Mouse (Mus musculus) G1E (cell line): ENCODE measurements around the gene Disc1. TPM values are rescaled to one million over a fixed set of nuclear protein-coding genes. Genes with fewer than 3 reads are reported as not detected.

Source experiments
- ATAC-seq: 2 replicates; pipeline ENCODE4 v1.8.0; 2016; ENCODE audit warnings: mild to moderate bottlenecking; ENCODE audit not compliant: insufficient number of reproducible peaks, poor library complexity, low FRiP score, severe bottlenecking; ENCODE audit errors: extremely low read depth
- DNase-seq: peaks from one replicate; pipeline ENCODE4 v3.0.0; 2012; ENCODE audit warnings: low spot score
- H3K27me3 ChIP-seq: 2 replicates; pipeline ENCODE4 v1.6.1; 2012; ENCODE audit warnings: mild to moderate bottlenecking, low read length, inconsistent platforms; ENCODE audit not compliant: insufficient read depth
- H3K36me3 ChIP-seq: replicated peaks from 2 replicates; pipeline ENCODE3; 2012; ENCODE audit warnings: mild to moderate bottlenecking, inconsistent platforms
- H3K4me1 ChIP-seq: 2 replicates; pipeline ENCODE4 v1.6.1; 2012; ENCODE audit warnings: low read depth, low read length, inconsistent platforms, mixed read lengths; ENCODE audit not compliant: insufficient read depth
- H3K4me3 ChIP-seq: 2 replicates; pipeline ENCODE4 v1.5.1; 2012; ENCODE audit warnings: low read depth, mild to moderate bottlenecking, inconsistent platforms, low read length, moderate library complexity, mixed read lengths
- H3K9me3 ChIP-seq: replicated peaks from 2 replicates; pipeline ENCODE4 v1.6.1; 2012; ENCODE audit warnings: inconsistent platforms
- CTCF ChIP-seq: IDR thresholded peaks from 2 replicates; pipeline ENCODE4 v1.5.1; 2012; ENCODE audit warnings: low read depth, low read length, inconsistent platforms, mixed read lengths
- GATA1 ChIP-seq: IDR thresholded peaks from 2 replicates; pipeline ENCODE4 v1.6.1; 2012; ENCODE audit warnings: borderline replicate concordance, low read length, inconsistent platforms, mixed read lengths
- GATA2 ChIP-seq: IDR thresholded peaks from 2 replicates; pipeline ENCODE4 v1.6.1; 2012; ENCODE audit warnings: low read depth, low read length, inconsistent platforms, borderline replicate concordance
- POLR2AphosphoS5 ChIP-seq: IDR thresholded peaks from 2 replicates; pipeline ENCODE4 v1.6.1; 2012; ENCODE audit warnings: low read depth, low read length, inconsistent platforms; ENCODE audit not compliant: insufficient replicate concordance
- TAL1 ChIP-seq: conservative IDR thresholded peaks from 2 replicates; pipeline ENCODE4 v1.6.1; 2012; ENCODE audit warnings: low read depth, low read length, inconsistent platforms, mixed read lengths
- polyA plus RNA-seq: library from polyadenylated mRNA; stranded (reverse); fragments of >175 nt; gene quantifications from 2 replicates; pipeline ENCODE4 v1.2.3, GENCODE M21; 2012
- total RNA-seq, 2 experiments: library from RNA; stranded (forward) in 1 of 2; stranded (reverse) in 1 of 2; fragments of 200-1000 nt in 1 of 2; fragments of >200 nt in 1 of 2; fragmentation: Nextera tagmentation in 1 of 2; gene quantifications; 2 replicates each; pipeline ENCODE4 v1.2.3; 2014 to 2017

Disc1 gene
- total and polyA plus RNA-seq, 3 experiments, result not detected

DNA sequence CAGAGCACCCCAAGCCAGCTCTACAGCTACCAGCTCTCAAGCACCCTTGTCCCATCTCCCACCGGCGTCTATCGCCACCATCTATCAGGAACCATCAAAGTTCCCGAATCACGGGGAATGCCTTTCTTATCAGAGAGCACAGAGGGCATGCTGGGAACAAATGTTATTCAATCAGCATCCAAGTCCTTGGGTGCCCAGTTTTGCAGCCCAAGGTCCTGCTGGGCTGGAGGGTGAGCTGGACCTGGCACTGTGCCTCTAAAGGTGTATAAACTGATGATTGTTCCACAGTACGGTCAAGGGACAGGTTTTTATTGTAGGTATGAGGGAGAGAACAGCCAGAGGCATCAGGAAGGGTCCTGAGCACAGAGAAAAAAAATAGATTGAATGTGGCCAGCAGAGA, 11.6 kb downstream of the Disc1 start:
- peaks cover 59% of the 10 kb centered on the region for H3K9me3 ChIP-seq
- no peak for TF ChIP-seq GATA2
- no peak for TF ChIP-seq TAL1
- TF ChIP-seq CTCF, result no peak
- no peak for TF ChIP-seq POLR2AphosphoS5
- no peak for TF ChIP-seq GATA1
- no peaks in the 10 kb centered on the region for H3K4me1 ChIP-seq
- no peaks in the 10 kb centered on the region for H3K36me3 ChIP-seq
- H3K27me3 ChIP-seq, result no peaks in the 10 kb centered on the region
- H3K4me3 ChIP-seq, result no peak overlapping the region
- no peak for DNase-seq
- ATAC-seq, result no peak

DNA sequence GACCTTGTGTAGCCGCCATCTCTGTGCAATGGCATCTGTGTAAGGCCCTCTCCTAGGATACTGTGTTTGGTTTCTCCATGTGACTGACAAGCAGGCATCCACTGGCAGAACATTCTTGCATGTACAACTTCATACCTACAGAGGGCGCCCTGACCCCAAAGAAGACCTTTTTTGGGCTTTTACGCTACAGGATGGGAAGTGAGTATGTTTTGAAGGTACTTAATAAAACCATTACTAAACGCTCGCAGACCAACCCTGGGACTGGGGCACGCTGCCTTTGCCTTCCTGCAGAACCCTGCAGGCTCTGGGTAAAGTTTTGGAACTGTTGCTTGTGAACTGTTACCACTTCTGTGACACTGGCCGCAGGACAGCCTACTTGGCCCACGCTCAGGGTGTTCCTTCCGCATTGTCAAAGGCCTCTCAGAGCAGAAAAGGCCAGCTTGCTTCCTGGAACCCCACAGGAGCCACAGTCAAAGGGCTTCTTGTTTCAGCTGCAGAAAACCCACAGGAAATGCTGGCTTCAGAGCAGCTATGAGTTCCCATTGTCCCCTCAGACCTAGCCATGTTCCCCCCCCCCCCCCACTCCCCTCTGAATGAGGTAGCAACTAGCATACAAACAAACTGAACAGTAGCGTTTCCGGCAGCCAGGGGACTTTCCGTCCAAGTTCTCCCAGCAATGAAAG, 13.1 kb downstream of the Disc1 start:
- no peak overlapping the region for H3K4me3 ChIP-seq
- H3K4me1 ChIP-seq, result no peaks in the 10 kb centered on the region
- peaks cover 52% of the 10 kb centered on the region for H3K9me3 ChIP-seq
- TF ChIP-seq CTCF (no peak), POLR2AphosphoS5 (no peak), TAL1 (no peak), GATA2 (no peak), GATA1 (no peak)
- no peak for DNase-seq
- H3K36me3 ChIP-seq, result no peaks in the 10 kb centered on the region
- H3K27me3 ChIP-seq, result no peaks in the 10 kb centered on the region
- no peak for ATAC-seq

DNA sequence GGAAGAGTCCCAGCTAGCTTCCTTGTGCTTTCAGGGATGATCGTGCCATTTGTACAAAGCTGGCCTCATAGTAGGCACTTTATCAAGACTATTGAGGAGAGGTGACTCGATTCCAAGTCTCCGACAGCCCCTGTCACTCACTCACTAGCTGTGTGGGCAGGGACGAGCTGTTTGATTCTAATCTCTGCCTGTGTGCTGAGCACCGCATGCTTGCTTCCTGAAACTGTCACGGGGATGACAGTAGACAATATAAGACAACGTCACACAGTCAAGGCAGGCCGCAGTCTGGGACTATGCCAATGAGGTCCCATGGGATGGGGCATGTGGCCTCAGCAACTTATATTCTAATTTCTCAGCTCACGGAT, 13.6 kb downstream of the Disc1 start:
- no peak for ATAC-seq
- no peak overlapping the region for H3K4me3 ChIP-seq
- H3K27me3 ChIP-seq, result no peaks in the 10 kb centered on the region
- H3K36me3 ChIP-seq, result no peaks in the 10 kb centered on the region
- no peaks in the 10 kb centered on the region for H3K4me1 ChIP-seq
- TF ChIP-seq TAL1 (no peak), GATA2 (no peak), POLR2AphosphoS5 (no peak), GATA1 (no peak), CTCF (no peak)
- no peak for DNase-seq
- H3K9me3 ChIP-seq, result peaks cover 52% of the 10 kb centered on the region

DNA sequence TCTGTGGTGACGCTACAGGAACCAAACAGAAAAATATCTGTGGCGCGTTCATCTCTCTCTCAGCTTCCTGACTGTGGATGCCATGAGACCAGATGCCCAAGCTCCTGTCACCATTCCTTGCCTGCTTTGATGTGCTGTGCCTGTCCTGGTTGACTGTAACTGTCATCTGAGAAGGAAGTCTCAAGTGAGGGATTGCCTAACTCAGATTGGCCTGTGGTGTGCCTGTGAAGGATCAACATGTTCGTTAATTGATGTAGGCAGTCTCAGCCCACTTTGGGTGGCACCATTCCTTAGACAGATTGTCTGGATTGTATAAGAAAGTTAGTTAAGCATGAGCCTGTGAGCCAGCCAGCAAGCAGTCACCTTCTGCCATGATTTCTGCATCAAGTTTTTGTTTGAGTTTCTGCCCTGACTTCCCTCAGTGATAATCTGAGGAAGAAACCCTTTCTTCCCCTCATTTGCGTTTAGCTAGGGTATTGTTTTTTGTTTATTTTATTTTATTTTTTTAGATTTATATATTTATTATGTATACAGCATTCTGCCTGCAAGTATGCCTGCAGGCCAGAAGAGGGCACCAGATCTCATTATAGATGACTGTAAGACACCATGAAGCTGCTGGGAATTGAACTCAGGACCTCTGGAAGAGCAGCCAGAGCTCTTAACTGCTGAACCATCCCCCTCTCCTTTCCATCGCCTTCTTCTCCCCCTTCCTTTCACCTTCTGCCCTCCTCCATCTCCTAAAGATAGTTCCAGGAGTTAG, 14.3 kb downstream of the Disc1 start:
- peaks cover 54% of the 10 kb centered on the region for H3K9me3 ChIP-seq
- no peaks in the 10 kb centered on the region for H3K36me3 ChIP-seq
- TF ChIP-seq TAL1, result no peak
- no peak for TF ChIP-seq GATA1
- no peak for TF ChIP-seq CTCF
- TF ChIP-seq POLR2AphosphoS5, result no peak
- TF ChIP-seq GATA2, result no peak
- H3K27me3 ChIP-seq, result no peaks in the 10 kb centered on the region
- no peak for ATAC-seq
- no peak overlapping the region for H3K4me3 ChIP-seq
- no peaks in the 10 kb centered on the region for H3K4me1 ChIP-seq
- DNase-seq, result no peak

DNA sequence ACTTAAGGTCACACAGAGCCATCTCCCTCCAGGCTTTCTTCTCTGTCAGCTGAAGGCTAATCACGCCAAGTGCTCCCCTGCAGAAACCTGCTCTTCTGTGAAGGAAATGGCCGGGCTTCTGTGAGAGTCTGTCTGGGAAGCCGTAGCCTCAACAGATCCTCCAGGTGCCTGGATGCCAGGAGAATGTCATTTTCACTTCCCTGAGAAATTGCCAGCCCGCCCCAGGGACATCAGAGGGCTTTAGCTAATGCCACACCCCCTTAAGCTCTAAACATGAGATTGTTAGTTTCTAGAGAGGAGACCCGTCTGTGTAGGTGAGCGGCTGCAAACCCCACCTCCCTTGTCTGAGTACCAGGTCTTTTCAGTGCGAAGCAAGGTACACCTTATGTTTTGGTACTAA, 15.3 kb downstream of the Disc1 start:
- H3K9me3 ChIP-seq, result peaks cover 64% of the 10 kb centered on the region
- DNase-seq (no peak), ATAC-seq (no peak)
- no peaks in the 10 kb centered on the region for H3K4me1 ChIP-seq
- no peaks in the 10 kb centered on the region for H3K36me3 ChIP-seq
- no peak overlapping the region for H3K4me3 ChIP-seq
- no peak for TF ChIP-seq GATA2
- no peak for TF ChIP-seq CTCF
- TF ChIP-seq TAL1, result no peak
- TF ChIP-seq POLR2AphosphoS5, result no peak
- no peak for TF ChIP-seq GATA1
- no peaks in the 10 kb centered on the region for H3K27me3 ChIP-seq

DNA sequence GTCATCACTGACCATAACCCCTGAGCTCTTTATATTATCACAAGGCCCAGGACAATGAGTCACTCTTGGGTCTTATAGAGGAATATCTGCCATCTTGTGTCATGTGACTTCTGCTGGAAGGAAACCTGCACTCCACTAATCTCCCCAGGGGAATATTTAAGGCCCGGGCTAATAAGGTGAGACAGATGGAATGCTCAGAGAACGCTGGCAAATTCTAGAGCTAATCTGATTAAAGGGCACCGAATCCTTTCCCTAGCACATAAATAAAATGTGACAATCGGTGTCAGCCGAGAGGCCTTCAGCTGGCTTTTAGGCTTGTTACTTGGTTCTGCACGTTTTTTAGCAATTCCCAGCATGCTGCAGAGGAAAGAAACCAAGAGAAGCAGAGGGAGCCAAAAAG, 15.7 kb downstream of the Disc1 start:
- no peak for TF ChIP-seq CTCF
- no peak for TF ChIP-seq GATA1
- no peak for TF ChIP-seq GATA2
- TF ChIP-seq TAL1, result no peak
- TF ChIP-seq POLR2AphosphoS5, result no peak
- no peaks in the 10 kb centered on the region for H3K36me3 ChIP-seq
- H3K4me3 ChIP-seq, result no peak overlapping the region
- no peaks in the 10 kb centered on the region for H3K4me1 ChIP-seq
- ATAC-seq, result no peak
- peaks cover 66% of the 10 kb centered on the region for H3K9me3 ChIP-seq
- H3K27me3 ChIP-seq, result no peaks in the 10 kb centered on the region
- DNase-seq, result no peak
